Mouse (Mus musculus): ENCODE results near the gene Adamts12.

Adamts12 gene

GRCm38 (mm10) chr15:11064558-11065411, at the start of gene Adamts12:
TSS of gene Adamts12 (plus strand) at chr15:11064790.
- DNase-seq (ENCODE audit: low spot score) = no peak

DNA sequence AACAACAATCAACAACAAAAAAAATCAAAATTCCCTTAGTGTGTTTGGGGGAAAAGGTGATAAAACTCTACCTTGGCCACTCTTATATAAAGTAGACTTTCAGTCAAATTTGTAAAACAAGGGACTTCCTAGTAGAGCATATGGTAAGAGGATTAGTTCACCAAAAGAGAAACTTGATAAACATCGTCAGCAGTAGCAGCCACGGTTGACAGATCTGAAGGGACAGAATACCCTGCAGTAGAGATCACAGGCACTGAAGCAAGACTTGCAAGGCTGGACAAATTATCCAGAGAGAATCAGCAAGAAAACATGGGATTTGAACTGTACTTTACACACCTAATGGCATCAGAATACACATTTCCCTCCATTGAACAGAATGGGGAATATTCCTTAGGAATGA, 49.7 kb upstream of the Adamts12 start:
- no peak for DNase-seq (ENCODE audit: low spot score)

DNA sequence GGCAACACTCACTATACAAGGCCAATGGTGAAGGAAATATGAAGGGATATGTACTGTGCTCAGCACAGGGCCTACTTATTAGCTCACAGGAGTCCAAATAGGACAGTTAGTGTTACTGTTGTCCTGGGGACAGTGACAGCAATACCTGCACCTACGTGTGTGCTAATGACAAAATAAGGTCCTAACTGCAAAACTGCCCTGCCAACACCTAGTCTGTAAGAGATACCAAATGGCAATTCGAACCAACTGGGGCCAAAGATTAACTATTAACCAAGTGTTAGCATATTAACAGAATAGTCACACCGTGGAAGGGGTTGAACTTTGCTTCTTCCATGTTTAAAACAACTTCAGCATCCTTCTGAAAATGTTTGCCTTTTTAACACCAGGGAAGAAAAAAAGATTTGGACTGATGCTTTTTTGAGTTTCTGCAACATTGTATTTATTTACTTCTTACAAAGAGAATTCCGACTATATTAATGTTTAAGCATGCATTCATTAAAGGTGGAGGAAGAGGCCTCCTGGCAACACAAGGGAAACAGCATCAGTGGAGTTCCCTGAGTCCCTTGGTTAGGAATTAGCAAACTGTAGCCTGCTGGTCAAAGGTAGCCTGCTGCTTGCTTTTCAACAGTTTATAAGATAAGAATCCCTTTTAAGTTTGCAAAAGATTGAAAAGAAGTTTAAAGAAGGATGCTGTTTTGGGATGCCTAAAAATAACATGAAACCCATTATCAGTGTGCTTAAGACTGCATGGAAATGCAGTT, 37.6 kb upstream of the Adamts12 start:
- no peak for DNase-seq (ENCODE audit: low spot score)

DNA sequence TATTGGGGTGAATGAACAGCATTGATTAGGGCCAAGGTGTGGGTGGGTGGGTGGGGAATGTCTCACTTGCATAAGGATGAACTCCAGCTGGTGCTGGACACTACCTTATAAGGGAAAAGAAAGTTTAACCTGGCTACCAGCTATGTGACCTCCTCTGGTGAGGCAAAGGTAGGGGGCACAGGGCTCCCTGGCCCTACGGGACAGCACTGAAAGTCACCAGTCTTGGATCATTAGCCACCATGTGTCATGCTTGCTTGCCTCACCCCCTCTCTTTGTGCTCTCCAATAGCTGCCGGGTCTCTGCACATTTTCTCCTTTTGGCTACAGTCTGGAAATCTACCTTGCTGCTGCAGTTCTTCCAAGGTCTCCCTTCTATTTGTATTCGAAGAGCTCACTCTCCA, 34.4 kb upstream of the Adamts12 start:
- no peak for DNase-seq (ENCODE audit: low spot score)

GRCm38 (mm10) chr15:11035947-11036474, 28.6 kb upstream of the Adamts12 start:
- no peak for DNase-seq (ENCODE audit: low spot score)

- no peak for DNase-seq (ENCODE audit: low spot score)
Measured at GRCm38 (mm10) chr15:11036535-11037375, 27.8 kb upstream of the Adamts12 start.

GRCm38 (mm10) chr15:11037376-11037695, 27.3 kb upstream of the Adamts12 start:
- DNase-seq (ENCODE audit: low spot score) = no peak

- no peak for DNase-seq (ENCODE audit: low spot score)
Measured at GRCm38 (mm10) chr15:11037711-11038110, 26.9 kb upstream of the Adamts12 start, which contains the start of gene Rxfp3. TSS of gene Rxfp3 (minus strand) at chr15:11037991.

DNA sequence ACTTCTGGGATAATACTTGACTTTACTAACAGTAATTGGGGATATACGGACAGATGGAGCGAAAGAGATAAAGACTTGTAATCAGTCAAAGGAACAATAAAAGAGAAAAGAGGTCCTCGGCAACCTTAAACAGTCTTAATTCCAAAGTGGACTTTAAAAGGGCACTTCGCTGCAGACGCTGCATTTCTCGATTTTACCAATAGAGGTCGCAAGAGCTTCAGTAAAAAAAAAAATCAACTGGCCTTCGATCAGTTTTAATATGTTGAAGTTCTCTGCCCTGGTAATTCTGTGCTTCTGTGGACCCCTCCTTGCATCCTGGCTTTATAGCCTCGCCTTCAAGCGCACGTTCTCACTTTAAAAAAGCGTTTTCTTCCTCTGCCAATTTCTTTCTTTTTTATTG, 26.1 kb upstream of the Adamts12 start:
- DNase-seq (ENCODE audit: low spot score) = no peak

DNA sequence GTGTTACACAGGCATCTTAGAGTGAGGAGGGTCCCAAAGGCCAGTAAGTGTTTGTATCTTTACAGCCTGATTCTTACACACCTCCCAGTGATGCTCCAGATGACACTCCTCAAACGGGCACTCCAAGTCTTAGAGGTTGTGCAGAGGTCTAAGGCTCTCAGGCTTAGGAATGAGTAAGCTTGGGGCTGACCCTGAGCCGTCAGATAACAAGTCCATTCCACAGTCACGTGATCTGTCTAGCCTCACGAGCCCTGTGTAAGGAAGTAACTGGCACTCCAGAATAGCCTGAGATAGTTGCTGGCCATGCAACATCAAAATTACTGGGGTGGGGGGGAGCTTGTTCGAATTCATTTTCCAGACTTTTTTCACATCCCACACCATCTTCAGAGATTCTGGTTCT, 24.5 kb upstream of the Adamts12 start:
- no peak for DNase-seq (ENCODE audit: low spot score)

- DNase-seq (ENCODE audit: low spot score) = no peak
Measured at GRCm38 (mm10) chr15:11041229-11041628, 23.4 kb upstream of the Adamts12 start.

- no peak for DNase-seq (ENCODE audit: low spot score)
Measured at GRCm38 (mm10) chr15:11042828-11043227, 21.8 kb upstream of the Adamts12 start.

DNA sequence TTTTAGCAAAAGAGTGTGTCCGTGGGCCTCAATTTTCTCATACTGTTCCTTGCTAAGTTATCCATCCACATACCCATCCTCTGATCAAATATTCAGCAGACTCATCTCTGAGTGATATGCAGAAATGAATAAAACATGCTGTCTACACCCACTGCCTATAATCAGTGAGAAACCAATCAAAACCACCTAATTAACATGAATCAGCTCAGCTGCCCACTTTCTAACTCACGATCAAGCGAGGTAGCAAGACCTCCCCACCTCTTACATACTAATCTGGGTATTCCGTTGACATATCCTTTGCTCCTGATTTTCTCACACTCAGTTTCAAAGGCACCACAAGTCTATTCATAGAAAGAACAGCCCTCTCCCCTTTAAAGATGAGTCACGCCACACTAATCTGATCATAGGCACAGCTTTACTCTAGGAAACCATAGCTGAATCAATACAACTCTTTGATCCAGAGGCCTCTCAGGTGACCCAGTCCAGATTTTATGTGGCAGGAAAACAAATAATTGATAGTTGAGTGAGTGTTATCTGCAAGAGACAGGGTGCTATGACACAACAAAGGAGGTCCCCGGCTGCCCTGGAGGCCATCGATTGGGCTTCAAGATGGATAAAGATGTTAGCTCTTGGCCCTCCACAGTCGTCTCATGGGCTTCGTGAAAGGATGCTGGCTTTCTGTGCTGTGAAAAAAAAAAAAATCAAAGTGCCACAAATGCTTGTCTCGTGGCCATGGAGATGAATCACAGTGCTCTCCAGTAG, 10.7 kb upstream of the Adamts12 start:
- DNase-seq (ENCODE audit: low spot score) = no peak

DNA sequence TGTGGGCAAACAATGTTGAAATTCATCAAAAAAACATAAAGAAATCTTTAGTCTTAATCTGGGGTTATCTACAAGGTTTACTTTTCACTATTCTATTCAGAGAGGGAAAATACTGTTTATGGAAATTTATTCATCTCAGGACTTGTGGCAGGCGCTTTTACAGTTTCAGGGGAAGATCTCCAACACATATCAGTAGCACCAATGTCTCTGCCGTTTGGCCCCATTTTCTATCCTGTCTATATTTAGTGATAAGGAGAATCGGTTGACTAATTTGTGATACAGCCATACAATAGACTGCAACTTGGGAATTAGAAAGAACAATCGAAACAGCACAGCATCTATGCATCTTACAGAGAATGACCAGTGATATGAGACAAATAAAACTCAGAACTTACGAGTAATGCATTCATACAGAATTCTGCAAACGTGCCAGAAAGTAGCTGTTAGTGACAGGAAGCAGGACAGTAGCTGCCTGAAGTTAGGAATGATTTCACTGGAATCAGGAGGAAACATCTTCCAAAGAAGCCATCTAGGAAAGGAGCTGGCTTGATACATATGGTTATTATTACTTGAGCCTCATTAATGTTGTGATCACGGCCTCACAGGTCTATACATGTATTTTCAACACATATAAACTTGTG, 10.0 kb upstream of the Adamts12 start:
- DNase-seq (ENCODE audit: low spot score) = no peak

DNA sequence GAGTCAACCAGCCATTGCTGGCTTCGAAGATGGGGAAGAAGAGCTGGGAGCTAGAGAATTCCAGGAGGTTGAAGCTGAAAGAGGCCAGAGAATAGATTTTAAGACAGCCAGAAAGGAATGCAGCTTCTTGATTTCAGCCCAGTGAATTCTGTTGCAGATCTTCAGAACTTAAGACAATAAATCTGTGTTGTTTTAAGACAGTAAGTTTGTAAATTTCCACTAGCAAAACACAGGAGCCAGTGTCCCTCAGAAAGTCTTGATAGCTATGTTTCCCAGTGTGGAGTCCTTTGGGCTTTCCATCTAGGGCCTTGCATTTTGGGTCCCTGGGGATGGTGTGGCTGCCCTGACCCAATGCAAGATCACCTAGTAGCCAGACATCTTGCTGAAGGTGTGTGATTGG, 1.7 kb upstream of the Adamts12 start:
- DNase-seq (ENCODE audit: low spot score) = no peak

GRCm38 (mm10) chr15:11064160-11064557, 431 bp upstream of the Adamts12 start:
- DNase-seq (ENCODE audit: low spot score) = no peak

- DNase-seq (ENCODE audit: low spot score) = no peak
Measured at GRCm38 (mm10) chr15:11065528-11066171, 1.1 kb downstream of the Adamts12 start.

- no peak for DNase-seq (ENCODE audit: low spot score)
Measured at GRCm38 (mm10) chr15:11066299-11066698, 1.7 kb downstream of the Adamts12 start.

GRCm38 (mm10) chr15:11067891-11068290, 3.3 kb downstream of the Adamts12 start:
- DNase-seq (ENCODE audit: low spot score) = no peak

DNA sequence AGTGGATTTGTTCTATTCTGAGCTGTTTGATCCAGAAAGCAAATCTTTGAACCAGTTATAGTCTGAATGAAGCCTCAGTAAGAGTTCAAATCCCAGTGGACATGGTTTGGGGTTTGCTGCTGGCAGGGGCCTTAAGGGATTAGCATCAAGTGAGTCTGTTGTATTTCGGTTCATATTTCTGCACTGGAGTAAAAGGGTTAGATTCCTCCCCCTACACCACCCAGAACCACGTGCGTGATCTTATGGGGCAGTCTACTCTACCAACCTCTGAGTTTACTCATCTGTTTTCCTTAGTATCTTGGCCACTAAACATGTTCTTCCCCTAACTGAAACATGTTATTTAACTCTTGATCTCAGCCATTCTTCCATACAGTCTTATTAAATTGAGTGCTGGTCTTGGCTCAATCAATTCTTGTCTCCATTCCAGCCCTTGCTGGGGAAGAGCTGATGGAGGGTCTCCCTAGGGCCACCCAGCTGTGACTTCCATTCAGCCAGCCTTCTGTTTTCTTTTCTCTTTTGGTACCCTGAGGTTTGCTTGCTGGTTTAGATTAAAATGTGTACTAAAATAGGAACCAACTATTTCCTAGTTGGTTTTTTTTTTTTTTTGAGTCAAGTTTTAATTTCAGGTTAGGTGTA, 11.3 kb downstream of the Adamts12 start:
- no peak for DNase-seq (ENCODE audit: low spot score)

Measured in urinary bladder, postnatal 10 days (tissue).